Mouse (Mus musculus): ENCODE measurements around the gene Ank. TPM values are rescaled to one million over a fixed set of nuclear protein-coding genes. Genes with fewer than 3 reads are reported as not detected.

The Ank gene
- polyA plus RNA-seq, 1 experiment from 2014 or later, result 3.1 TPM

GRCm38 (mm10) chr15:27619683-27620082, 153.2 kb downstream of the Ank start:
- Histone ChIP-seq H3K4me3 (no peak overlapping the region), H3K36me3 (peaks cover 71% of the 10 kb centered on the region), H3K4me1 (no peaks in the 10 kb centered on the region), H3K27me3 (ENCODE audit: low read depth, poor library complexity, severe bottlenecking) (no peaks in the 10 kb centered on the region), H3K9me3 (replicated peaks) (no peaks in the 10 kb centered on the region), H3K27ac (no peak overlapping the region)
- no peak for DNase-seq (ENCODE audit: low spot score)
- WGBS, result 85% methylated on average over 3 of the region's 3 CpGs

- no peaks in the 10 kb centered on the region for H3K9me3 ChIP-seq (replicated peaks)
- H3K4me1 ChIP-seq, result no peaks in the 10 kb centered on the region
- no peak for DNase-seq (ENCODE audit: low spot score)
- no peak overlapping the region for H3K27ac ChIP-seq
- H3K36me3 ChIP-seq, result peaks cover 71% of the 10 kb centered on the region
- no peaks in the 10 kb centered on the region for H3K27me3 ChIP-seq (ENCODE audit: low read depth, poor library complexity, severe bottlenecking)
- WGBS, result 86% methylated on average over 6 of the region's 6 CpGs
- no peak overlapping the region for H3K4me3 ChIP-seq
Observed at GRCm38 (mm10) chr15:27620475-27621185, 154.2 kb downstream of the Ank start.

GRCm38 (mm10) chr15:27623286-27623685, 156.8 kb downstream of the Ank start:
- no peaks in the 10 kb centered on the region for H3K4me1 ChIP-seq
- 94% methylated on average over 6 of the region's 6 CpGs for WGBS
- no peak overlapping the region for H3K27ac ChIP-seq
- no peak overlapping the region for H3K4me3 ChIP-seq
- no peaks in the 10 kb centered on the region for H3K9me3 ChIP-seq (replicated peaks)
- no peak for DNase-seq (ENCODE audit: low spot score)
- H3K36me3 ChIP-seq, result peaks cover 61% of the 10 kb centered on the region
- H3K27me3 ChIP-seq (ENCODE audit: low read depth, poor library complexity, severe bottlenecking), result no peaks in the 10 kb centered on the region

- H3K27ac ChIP-seq, result no peak overlapping the region
- H3K27me3 ChIP-seq (ENCODE audit: low read depth, poor library complexity, severe bottlenecking), result no peaks in the 10 kb centered on the region
- 90% methylated on average over 13 of the region's 13 CpGs for WGBS
- peaks cover 13% of the 10 kb centered on the region for H3K4me1 ChIP-seq
- H3K9me3 ChIP-seq (replicated peaks), result no peaks in the 10 kb centered on the region
- H3K36me3 ChIP-seq, result peaks cover 47% of the 10 kb centered on the region
- DNase-seq (ENCODE audit: low spot score), result no peak
- no peak overlapping the region for H3K4me3 ChIP-seq
Observed at GRCm38 (mm10) chr15:27625014-27625889, 158.8 kb downstream of the Ank start.

- Histone ChIP-seq H3K4me1 (peaks cover 14% of the 10 kb centered on the region), H3K27ac (no peak overlapping the region), H3K4me3 (no peak overlapping the region), H3K27me3 (ENCODE audit: low read depth, poor library complexity, severe bottlenecking) (no peaks in the 10 kb centered on the region), H3K9me3 (replicated peaks) (no peaks in the 10 kb centered on the region), H3K36me3 (peaks cover 43% of the 10 kb centered on the region)
- no peak for DNase-seq (ENCODE audit: low spot score)
- 92% methylated on average over 10 of the region's 10 CpGs for WGBS
Observed at GRCm38 (mm10) chr15:27625890-27626255, 159.4 kb downstream of the Ank start.

GRCm38 (mm10) chr15:27626314-27626713, 159.8 kb downstream of the Ank start:
- no peaks in the 10 kb centered on the region for H3K9me3 ChIP-seq (replicated peaks)
- H3K4me1 ChIP-seq, result peaks cover 18% of the 10 kb centered on the region
- H3K27me3 ChIP-seq (ENCODE audit: low read depth, poor library complexity, severe bottlenecking), result no peaks in the 10 kb centered on the region
- no peak for DNase-seq (ENCODE audit: low spot score)
- peaks cover 39% of the 10 kb centered on the region for H3K36me3 ChIP-seq
- WGBS, result 95% methylated on average over 1 of the region's 1 CpGs
- H3K27ac ChIP-seq, result no peak overlapping the region
- no peak overlapping the region for H3K4me3 ChIP-seq

GRCm38 (mm10) chr15:27627794-27628193, 161.3 kb downstream of the Ank start:
- Histone ChIP-seq H3K4me1 (peaks cover 19% of the 10 kb centered on the region), H3K4me3 (no peak overlapping the region), H3K9me3 (replicated peaks) (no peaks in the 10 kb centered on the region), H3K36me3 (peaks cover 30% of the 10 kb centered on the region), H3K27ac (no peak overlapping the region), H3K27me3 (ENCODE audit: low read depth, poor library complexity, severe bottlenecking) (no peaks in the 10 kb centered on the region)
- 95% methylated on average over 9 of the region's 9 CpGs for WGBS
- no peak for DNase-seq (ENCODE audit: low spot score)

- Histone ChIP-seq H3K4me3 (peak overlapping the region; percentile 89; the same call in 1 of the 2 replicates), H3K4me1 (peaks cover 19% of the 10 kb centered on the region), H3K9me3 (replicated peaks) (no peaks in the 10 kb centered on the region), H3K27ac (no peak overlapping the region), H3K27me3 (ENCODE audit: low read depth, poor library complexity, severe bottlenecking) (no peaks in the 10 kb centered on the region), H3K36me3 (peaks cover 21% of the 10 kb centered on the region)
- DNase-seq (ENCODE audit: low spot score), result no peak
- 85% methylated on average over 4 of the region's 4 CpGs for WGBS
Observed at GRCm38 (mm10) chr15:27629046-27629445, 162.6 kb downstream of the Ank start.

GRCm38 (mm10) chr15:27629800-27630600, 163.5 kb downstream of the Ank start:
- peaks cover 21% of the 10 kb centered on the region for H3K36me3 ChIP-seq
- whole genome bisulfite sequencing, result 4% methylated on average over 53 of the region's 53 CpGs
- H3K9me3 ChIP-seq (replicated peaks), result no peaks in the 10 kb centered on the region
- no peak for DNase-seq (ENCODE audit: low spot score)
- H3K27ac ChIP-seq, result peak overlapping the region; percentile 90
- H3K4me3 ChIP-seq, result peak overlapping the region; percentile 89
- peaks cover 19% of the 10 kb centered on the region for H3K4me1 ChIP-seq
- no peaks in the 10 kb centered on the region for H3K27me3 ChIP-seq (ENCODE audit: low read depth, poor library complexity, severe bottlenecking)

- Histone ChIP-seq H3K4me1 (peaks cover 19% of the 10 kb centered on the region), H3K36me3 (peaks cover 16% of the 10 kb centered on the region), H3K4me3 (peak within 1 kb of the TSS; percentile 89), H3K27ac (peak within 1 kb of the TSS; percentile 90), H3K27me3 (ENCODE audit: low read depth, poor library complexity, severe bottlenecking) (no peaks in the 10 kb centered on the region), H3K9me3 (replicated peaks) (no peaks in the 10 kb centered on the region)
- DNase-seq (ENCODE audit: low spot score), result peak; percentile 100
- WGBS, result 6% methylated on average over 56 of the region's 56 CpGs
Observed at GRCm38 (mm10) chr15:27630601-27631383, 164.3 kb downstream of the Ank start, which contains the start of gene Otulin. TSS of gene Otulin (minus strand) at chr15:27630693.

- Histone ChIP-seq H3K27ac (no peak overlapping the region), H3K4me1 (peaks cover 14% of the 10 kb centered on the region), H3K4me3 (no peak overlapping the region), H3K9me3 (replicated peaks) (no peaks in the 10 kb centered on the region), H3K27me3 (ENCODE audit: low read depth, poor library complexity, severe bottlenecking) (no peaks in the 10 kb centered on the region), H3K36me3 (no peaks in the 10 kb centered on the region)
- no peak for DNase-seq (ENCODE audit: low spot score)
- WGBS, result 85% methylated on average over 8 of the region's 8 CpGs
Observed at GRCm38 (mm10) chr15:27633941-27634900, 167.7 kb downstream of the Ank start.

All from limb, embryonic 10.5 days (tissue).